Mouse (Mus musculus) midbrain, embryonic 11.5 days (tissue): ENCODE measurements at regions not wholly inside any gene's neighbourhood (a gene's known extent, or its start where the extent isn't known, plus 50 kb on each side); places are given as distances from the start of the nearest gene placed in this dataset.
"Not testable (repeated sequence)": the region's sequence is repeated elsewhere in the genome, so short reads cannot be mapped to it uniquely, and the experiment has no call there.

Experiments
- ATAC-seq: fragments of 200-750 bp; cut with Nextera tagmentation; 2 replicates; pipeline ENCODE4 v1.8.0; 2017; ENCODE audit warnings: moderate TSS enrichment, moderate library complexity; ENCODE audit not compliant: low FRiP score
- DNase-seq: peaks from one replicate; pipeline ENCODE4 v3.0.0; 2015; ENCODE audit warnings: low spot score; ENCODE audit errors: missing footprints
- H3K27ac ChIP-seq: fragments of 300-500 bp; sonication (generic); 2 replicates; pipeline ENCODE4 v1.5.1; 2014; ENCODE audit warnings: low read depth, low read length
- H3K27me3 ChIP-seq: fragments of 300-500 bp; sonication (generic); 2 replicates; pipeline ENCODE4 v1.6.1; 2014; ENCODE audit warnings: mild to moderate bottlenecking, low read length, moderate library complexity, mixed read lengths; ENCODE audit not compliant: control insufficient read depth, insufficient read depth
- H3K36me3 ChIP-seq: fragments of 300-500 bp; sonication (generic); 2 replicates; pipeline ENCODE4 v1.6.1; 2014; ENCODE audit warnings: mild to moderate bottlenecking, low read length, moderate library complexity, mixed read lengths; ENCODE audit not compliant: control insufficient read depth, insufficient read depth
- H3K4me1 ChIP-seq: fragments of 300-500 bp; sonication (generic); 2 replicates; pipeline ENCODE4 v1.6.1; 2014; ENCODE audit warnings: low read length; ENCODE audit not compliant: control insufficient read depth, insufficient read depth
- H3K4me2 ChIP-seq: fragments of 300-500 bp; sonication (generic); 2 replicates; pipeline ENCODE4 v1.6.1; 2014; ENCODE audit warnings: mild to moderate bottlenecking, moderate library complexity
- H3K4me3 ChIP-seq: fragments of 300-500 bp; sonication (generic); 2 replicates; pipeline ENCODE4 v1.5.1; 2014; ENCODE audit warnings: low read depth, low read length
- H3K9ac ChIP-seq: fragments of 300-500 bp; sonication (generic); 2 replicates; pipeline ENCODE4 v1.6.1; 2014; ENCODE audit warnings: low read length
- H3K9me3 ChIP-seq: fragments of 300-500 bp; sonication (generic); 2 replicates; pipeline ENCODE4 v1.6.1; 2016; ENCODE audit warnings: low read length; ENCODE audit not compliant: control insufficient read depth
- WGBS: fragments of 180-500 bp; shearing (Covaris S2); extraction: QIAGEN DNeasy Blood & Tissue Kit; methylation state at CpG from one replicate; pipeline ENCODE4 v1.1.7; 2014; 5-methylcytosine and 5-hydroxymethylcytosine counted together

DNA sequence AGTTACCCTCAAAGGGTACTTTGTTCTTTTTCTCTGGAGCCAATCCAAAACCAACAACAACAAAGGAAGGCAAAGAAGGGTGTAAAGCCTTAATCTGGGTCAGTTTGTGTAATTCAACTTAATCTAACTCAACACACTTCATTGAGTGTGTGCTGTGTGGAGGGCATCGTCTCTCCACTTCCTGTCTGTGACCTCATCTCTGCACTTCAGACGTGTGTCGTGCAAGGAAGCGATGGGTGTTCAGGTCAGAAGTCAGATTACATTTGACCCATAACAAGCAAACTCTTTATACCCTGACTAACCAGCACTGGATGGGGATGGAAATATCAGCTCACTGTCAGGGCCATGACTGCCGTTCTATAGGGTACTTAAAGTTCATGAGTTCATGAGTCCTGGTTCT lies 138.0 kb upstream of the Sox5 start:
- Histone ChIP-seq H3K4me2 (no peak overlapping the region), H3K9ac (no peak overlapping the region), H3K4me3 (no peak overlapping the region), H3K4me1 (no peaks in the 10 kb centered on the region), H3K36me3 (no peaks in the 10 kb centered on the region), H3K27me3 (no peaks in the 10 kb centered on the region), H3K27ac (no peak overlapping the region), H3K9me3 (no peaks in the 10 kb centered on the region)
- no peak for ATAC-seq
- DNase-seq, result no peak
- WGBS, result 73% methylated on average over 5 of the region's 5 CpGs

DNA sequence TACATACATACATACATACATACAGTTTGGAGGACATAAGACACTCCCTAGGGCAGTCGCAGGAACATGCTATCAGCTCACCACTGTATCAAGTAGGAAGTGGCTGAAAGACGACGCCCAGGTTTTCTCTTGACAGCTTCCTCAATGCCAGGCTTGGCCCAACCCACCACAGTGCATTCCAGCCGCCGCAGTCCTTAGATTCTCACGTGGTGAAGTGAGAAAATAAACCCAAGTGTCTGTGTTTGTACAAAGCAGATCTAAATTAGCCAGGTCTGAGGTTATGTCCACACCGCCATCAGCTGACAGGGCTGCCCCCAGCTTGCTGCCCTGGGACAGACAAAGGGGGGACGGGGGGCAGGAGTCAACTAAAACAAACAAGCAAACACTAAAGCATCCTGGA lies 135.4 kb upstream of the Sox5 start:
- ATAC-seq, result peak; percentile 42; the same call in 1 of the 2 replicates
- Histone ChIP-seq H3K4me2 (no peak overlapping the region), H3K9me3 (no peaks in the 10 kb centered on the region), H3K36me3 (no peaks in the 10 kb centered on the region), H3K4me1 (no peaks in the 10 kb centered on the region), H3K27me3 (no peaks in the 10 kb centered on the region), H3K4me3 (no peak overlapping the region), H3K27ac (no peak overlapping the region), H3K9ac (no peak overlapping the region)
- WGBS, result 56% methylated on average over 8 of the region's 8 CpGs
- DNase-seq, result no peak

DNA sequence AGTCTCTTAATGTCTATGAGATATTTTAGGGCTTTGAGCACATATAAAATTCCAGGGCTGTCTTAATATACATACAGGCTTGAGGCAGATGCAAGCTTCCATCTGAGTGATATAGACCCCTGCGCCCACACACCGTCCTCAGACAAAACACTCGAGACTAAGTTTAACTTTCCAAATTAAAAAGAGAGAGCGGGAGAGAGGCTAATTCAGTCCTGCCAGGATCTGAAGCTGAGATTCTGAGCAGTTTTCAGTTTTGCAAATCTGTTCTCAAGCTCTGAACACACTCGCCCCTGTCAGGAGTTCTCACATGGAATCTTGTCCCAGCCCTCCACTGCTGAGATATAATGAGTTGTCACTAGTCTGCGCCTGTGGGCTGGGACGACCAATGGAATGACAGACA lies 130.0 kb upstream of the Sox5 start:
- WGBS, result 89% methylated on average over 6 of the region's 7 CpGs
- no peak overlapping the region for H3K4me3 ChIP-seq
- ATAC-seq (no peak), DNase-seq (no peak)
- no peak overlapping the region for H3K9ac ChIP-seq
- no peaks in the 10 kb centered on the region for H3K36me3 ChIP-seq
- no peaks in the 10 kb centered on the region for H3K27me3 ChIP-seq
- no peaks in the 10 kb centered on the region for H3K4me1 ChIP-seq
- no peak overlapping the region for H3K27ac ChIP-seq
- no peaks in the 10 kb centered on the region; the same call in 1 of the 2 replicates for H3K9me3 ChIP-seq
- H3K4me2 ChIP-seq, result no peak overlapping the region

DNA sequence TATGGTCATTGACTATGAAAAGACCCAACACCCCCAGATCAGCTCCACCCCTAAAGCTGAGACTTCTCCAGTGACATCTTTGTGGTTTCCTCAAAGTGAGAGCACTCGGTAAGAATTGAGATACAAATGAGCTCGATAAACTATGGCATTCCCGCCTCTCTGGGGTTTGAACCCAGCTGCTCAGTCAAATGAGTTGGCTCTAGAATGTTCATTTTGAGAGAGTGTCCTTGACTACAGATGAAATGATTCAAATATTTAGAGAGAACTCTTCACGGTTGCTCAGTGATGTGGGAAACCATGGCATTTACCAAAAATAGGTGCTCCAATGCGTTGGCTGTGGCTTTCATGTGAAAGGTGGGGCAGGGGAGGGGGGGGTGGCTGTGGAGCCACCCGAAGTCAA lies 128.6 kb upstream of the Sox5 start:
- Histone ChIP-seq H3K9ac (no peak overlapping the region), H3K4me3 (no peak overlapping the region), H3K4me1 (no peaks in the 10 kb centered on the region), H3K27ac (no peak overlapping the region), H3K36me3 (no peaks in the 10 kb centered on the region), H3K4me2 (no peak overlapping the region), H3K27me3 (no peaks in the 10 kb centered on the region), H3K9me3 (no peaks in the 10 kb centered on the region; the same call in 1 of the 2 replicates)
- 91% methylated on average over 6 of the region's 6 CpGs for WGBS
- peak; percentile 41 for DNase-seq
- ATAC-seq, result no peak

DNA sequence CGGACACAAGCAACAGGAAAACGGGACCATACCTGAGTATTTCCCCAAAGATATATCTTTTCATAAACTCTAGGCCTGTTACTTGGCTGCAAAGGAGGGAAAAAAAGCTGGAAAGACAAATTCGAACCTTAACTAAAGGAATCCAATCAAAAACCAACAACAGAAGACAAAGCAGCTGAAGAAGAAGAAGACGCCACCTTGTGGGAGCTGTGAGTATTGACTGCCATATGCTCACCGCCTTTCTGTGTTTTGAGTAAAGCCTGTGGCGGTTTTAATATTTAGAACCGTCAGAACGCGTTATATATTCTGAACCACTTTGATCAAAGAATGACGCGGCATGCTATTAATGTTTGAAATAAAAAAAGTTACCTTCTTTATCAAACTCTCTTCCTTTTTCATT lies 126.9 kb upstream of the Sox5 start:
- no peaks in the 10 kb centered on the region for H3K36me3 ChIP-seq
- H3K9me3 ChIP-seq, result no peaks in the 10 kb centered on the region; the same call in 1 of the 2 replicates
- no peak overlapping the region for H3K27ac ChIP-seq
- no peak overlapping the region for H3K9ac ChIP-seq
- no peaks in the 10 kb centered on the region for H3K4me1 ChIP-seq
- H3K4me2 ChIP-seq, result no peak overlapping the region
- 91% methylated on average over 11 of the region's 11 CpGs for WGBS
- DNase-seq (no peak), ATAC-seq (no peak)
- no peaks in the 10 kb centered on the region for H3K27me3 ChIP-seq
- H3K4me3 ChIP-seq, result no peak overlapping the region

DNA sequence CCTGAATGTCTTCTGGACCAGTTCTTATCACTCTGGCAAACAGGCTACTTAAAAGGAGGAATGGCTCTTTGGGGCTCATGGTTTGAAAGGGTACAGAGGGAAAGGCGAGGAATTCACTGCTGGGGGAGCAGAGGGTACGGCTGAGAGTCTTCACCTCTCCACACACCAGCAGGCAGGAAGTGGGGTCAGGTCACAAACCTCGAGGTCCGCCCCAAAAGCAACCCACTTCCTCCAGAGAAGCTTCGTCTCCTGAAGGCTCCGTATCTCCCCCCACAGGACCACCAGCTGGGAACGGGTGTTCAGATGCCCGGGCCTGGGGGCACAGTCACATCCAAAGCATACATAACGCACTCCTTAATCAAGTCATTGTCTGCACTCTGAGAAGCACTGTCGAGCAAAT lies 121.4 kb upstream of the Sox5 start:
- DNase-seq (no peak), ATAC-seq (no peak)
- WGBS, result 60% methylated on average over 10 of the region's 10 CpGs
- no peaks in the 10 kb centered on the region for H3K9me3 ChIP-seq
- H3K4me1 ChIP-seq, result no peaks in the 10 kb centered on the region
- H3K9ac ChIP-seq, result no peak overlapping the region
- no peaks in the 10 kb centered on the region for H3K27me3 ChIP-seq
- H3K4me2 ChIP-seq, result no peak overlapping the region
- H3K36me3 ChIP-seq, result no peaks in the 10 kb centered on the region
- H3K27ac ChIP-seq, result no peak overlapping the region
- H3K4me3 ChIP-seq, result no peak overlapping the region

DNA sequence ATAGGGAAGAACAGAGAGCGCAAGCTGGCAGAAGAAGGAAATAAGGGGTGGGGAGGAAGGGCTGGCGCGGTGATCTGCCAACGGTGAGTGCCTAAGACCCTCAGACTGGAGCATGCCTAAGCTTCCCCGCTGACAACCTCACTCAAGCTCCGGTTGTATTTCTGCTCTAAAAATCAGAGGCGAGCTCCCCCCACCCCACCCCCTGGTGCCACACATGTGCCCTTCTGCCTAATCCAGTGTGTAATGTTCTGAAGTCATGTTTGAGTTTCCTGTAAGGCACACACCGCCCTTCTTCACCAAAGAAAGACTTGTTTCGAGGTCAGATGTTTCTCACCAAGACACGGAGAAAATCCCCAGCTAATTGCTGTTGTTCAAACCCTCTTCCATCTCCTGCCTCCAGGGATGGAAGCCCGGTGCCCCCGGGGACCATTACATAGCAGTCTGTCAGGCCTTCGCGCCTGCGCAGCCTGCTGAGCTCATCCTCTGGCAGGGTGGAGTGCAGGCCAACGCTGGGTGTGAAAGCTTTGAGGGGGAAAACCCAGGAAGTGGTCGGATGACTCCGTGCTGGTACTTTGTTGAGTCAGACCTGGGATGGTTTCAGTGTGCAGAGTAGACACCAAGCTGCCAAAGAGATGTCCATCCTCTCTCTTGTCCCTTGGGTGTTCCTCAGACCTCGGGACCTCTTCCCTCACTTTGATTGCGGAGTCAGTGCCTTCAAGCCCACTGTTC lies 120.7 kb upstream of the Sox5 start:
- no peak overlapping the region for H3K4me3 ChIP-seq
- H3K27me3 ChIP-seq, result no peaks in the 10 kb centered on the region
- H3K27ac ChIP-seq, result no peak overlapping the region
- H3K4me1 ChIP-seq, result no peaks in the 10 kb centered on the region
- no peaks in the 10 kb centered on the region for H3K9me3 ChIP-seq
- no peak overlapping the region for H3K4me2 ChIP-seq
- DNase-seq (no peak), ATAC-seq (no peak)
- WGBS, result 76% methylated on average over 20 of the region's 20 CpGs
- H3K9ac ChIP-seq, result no peak overlapping the region
- H3K36me3 ChIP-seq, result no peaks in the 10 kb centered on the region

DNA sequence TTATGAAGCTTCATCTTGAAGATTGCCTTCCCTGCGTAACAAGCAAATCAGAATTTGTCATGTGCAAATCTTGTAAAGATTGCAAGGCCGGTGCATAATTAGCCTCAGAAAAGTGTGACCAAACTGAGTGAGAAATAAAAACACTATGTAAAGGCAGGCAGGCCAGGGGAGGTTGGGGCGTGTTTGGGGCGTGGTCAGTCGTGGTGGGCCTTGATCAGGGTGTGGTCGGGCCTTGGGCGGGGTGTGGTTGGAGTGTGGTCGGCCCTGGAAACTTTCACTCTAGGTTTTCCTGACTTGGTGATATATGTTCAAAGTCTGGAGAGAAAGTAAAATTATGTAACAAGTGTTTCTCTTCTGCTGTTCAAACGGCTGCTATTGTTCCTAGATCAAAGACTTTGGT lies 120.0 kb upstream of the Sox5 start:
- Histone ChIP-seq H3K4me2 (no peak overlapping the region), H3K27ac (no peak overlapping the region), H3K4me3 (no peak overlapping the region), H3K9ac (no peak overlapping the region), H3K27me3 (no peaks in the 10 kb centered on the region), H3K36me3 (no peaks in the 10 kb centered on the region), H3K9me3 (no peaks in the 10 kb centered on the region), H3K4me1 (no peaks in the 10 kb centered on the region)
- ATAC-seq (no peak), DNase-seq (no peak)
- 86% methylated on average over 9 of the region's 9 CpGs for whole genome bisulfite sequencing

DNA sequence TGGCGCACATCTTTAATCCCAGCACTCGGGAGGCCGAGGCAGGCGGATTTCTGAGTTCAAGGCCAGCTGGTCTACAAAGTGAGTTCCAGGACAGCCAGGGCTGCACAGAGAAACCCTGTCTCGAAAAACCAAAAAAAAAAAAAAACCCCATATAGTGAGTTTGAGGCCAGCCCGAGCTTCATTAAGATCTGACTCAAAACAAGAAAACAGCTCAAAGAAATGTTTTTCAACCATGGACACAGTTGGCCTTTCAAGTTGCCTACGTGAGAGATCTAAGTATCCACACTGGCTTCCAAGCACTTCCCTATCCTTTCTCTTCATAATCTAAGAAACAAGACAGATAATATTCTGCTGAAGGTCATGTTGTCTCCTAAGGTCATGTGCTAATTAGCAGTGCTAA lies 119.1 kb upstream of the Sox5 start:
- 93% methylated on average over 7 of the region's 7 CpGs for WGBS
- not testable (repeated sequence) for H3K36me3 ChIP-seq, H3K9me3 ChIP-seq, ATAC-seq, H3K4me1 ChIP-seq, H3K27ac ChIP-seq, DNase-seq, H3K9ac ChIP-seq, H3K4me2 ChIP-seq, H3K4me3 ChIP-seq, H3K27me3 ChIP-seq
